Mouse (Mus musculus) activated CD4-positive, CD25-positive, alpha-beta regulatory T cell (primary cell): ENCODE results near the gene Fgfr1op2. TPM values are rescaled to one million over a fixed set of nuclear protein-coding genes. Genes with fewer than 3 reads are reported as not detected.

ENCODE experiments used
- polyA plus RNA-seq, 2 experiments: library from polyadenylated mRNA; unstranded; fragments of 100-300 nt; shearing (Covaris generic); gene quantifications; one replicate each; pipeline ENCODE4 v1.2.1; 2017

The Fgfr1op2 gene
- 100 to 1,000 TPM; 165 to 209 TPM for polyA plus RNA-seq

DNA sequence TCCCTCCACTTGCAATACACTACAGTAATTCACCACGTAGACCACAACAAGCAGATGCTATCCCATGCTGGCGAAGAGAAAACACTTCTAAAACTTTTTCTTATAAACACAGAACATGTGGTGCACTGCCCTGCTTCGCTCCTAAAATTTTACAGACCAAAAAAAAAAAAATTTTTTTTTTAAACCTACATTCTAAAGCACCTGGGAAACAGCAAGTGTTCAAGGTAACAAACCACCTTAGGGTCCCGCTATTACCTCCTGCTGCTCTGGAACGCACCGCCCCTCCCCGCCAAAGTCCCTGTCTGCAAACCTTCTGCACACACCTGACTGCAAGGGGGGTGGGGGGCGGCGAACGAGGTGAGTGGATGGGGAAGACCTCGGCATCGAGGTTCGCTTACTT is at the start of gene Fgfr1op2:
Gene Fgfr1op2 (plus strand): TSS at position 301 of the 400 bp plus-strand sequence.

DNA sequence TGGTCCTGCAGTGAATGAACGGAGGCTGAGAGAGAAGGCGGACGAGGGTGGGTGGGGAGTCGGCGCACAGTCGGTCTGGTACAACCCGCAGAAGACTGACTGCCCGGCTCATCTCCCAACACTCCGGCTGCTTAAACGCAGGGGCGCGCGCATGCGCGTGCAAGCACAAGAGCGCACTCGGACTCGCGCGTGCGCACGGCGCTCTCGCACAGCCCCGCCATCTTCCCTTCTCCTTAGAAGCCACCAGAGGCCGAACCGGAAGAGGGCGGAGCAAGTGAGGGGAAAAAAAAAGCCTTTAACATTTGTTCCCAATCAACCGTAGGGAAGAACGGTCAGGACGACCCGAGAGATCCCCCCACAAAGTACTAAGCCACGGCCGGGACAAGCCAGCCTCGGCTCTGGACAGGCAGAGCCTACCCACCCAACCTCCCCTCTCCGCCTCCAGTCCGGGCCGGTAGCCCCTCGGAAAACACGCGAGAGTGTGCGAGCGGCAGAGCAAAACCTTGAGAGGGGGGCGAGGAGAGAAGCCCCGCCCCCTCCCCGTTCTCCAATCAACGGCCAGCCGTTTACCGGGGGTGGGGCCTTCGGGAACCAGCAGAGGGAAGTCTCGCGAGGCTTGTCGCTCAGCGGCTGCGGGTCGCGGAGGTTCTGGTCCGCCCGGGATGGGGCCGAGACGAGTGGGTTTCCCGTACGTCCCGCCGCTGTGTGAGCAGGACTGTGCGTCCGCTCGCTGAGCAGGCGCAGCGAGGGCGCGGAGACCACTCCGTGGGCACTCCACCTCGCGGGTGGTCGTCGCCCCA is 507 bp downstream of the Fgfr1op2 start, which contains the start of gene Ints13:
Gene Ints13 (minus strand): TSS at position 526 of the 800 bp plus-strand sequence.

DNA sequence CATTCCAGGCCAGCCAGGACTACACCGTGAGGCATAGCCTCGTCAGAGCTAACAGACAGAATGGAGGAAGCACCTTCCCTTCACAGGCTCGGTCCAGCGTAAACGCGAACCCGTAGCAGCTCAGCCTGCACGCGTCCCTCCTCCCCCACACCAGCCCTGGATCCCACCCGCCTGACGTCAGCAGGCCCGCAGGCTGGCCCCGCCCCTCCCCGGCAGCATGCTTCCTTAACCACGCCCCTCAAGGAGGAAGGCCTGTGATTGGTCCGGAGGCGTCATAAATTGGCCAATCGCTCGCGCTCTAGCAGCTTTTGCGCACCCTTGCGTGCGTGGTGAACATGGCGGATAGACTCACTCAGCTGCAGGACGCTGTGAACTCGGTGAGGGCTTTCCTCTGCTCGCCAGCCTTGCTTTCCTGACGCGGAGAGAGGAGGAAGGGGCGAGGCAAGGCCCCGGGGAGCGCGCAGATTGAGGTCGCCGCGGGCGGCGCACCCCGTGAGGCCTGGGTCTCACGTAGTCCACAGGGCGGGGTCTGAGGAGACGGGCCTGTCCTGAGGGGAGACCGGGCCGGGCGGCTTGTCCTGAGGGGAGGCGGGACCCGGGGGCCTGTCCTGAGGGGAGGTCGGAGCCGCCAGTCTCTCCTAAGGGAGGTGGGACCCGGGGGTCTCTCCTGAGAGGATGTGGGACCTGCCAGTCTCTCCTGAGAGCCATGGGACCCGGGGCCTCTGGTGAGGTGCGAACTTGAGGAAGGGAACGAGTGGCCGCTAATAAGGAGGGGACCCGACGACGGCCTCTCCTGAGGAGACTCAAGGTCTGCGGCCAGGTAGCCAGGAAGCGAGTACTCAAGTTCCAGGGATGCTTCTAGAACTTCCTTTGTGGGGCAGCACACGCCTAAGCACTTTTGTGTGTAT is 65.5 kb downstream of the Fgfr1op2 start, which contains the start of the genes Med21 and Tm7sf3:
Gene Med21 (plus strand): TSS at position 272 of the 908 bp plus-strand sequence.
Gene Tm7sf3 (minus strand): TSS at position 549 of the 908 bp plus-strand sequence.

Other genes with a start within 250 kb of the Fgfr1op2 start
- gene Itpr2, start 75.0 kb upstream of the Fgfr1op2 start, polyA plus RNA-seq, result 100 to 1,000 TPM; 151 to 172 TPM
- gene Ints13, start 632 bp downstream of the Fgfr1op2 start, polyA plus RNA-seq, result 10 to 100 TPM; 84.4 to 92.4 TPM
- gene Med21, start 65.3 kb downstream of the Fgfr1op2 start, polyA plus RNA-seq, result 10 to 100 TPM; 80.1 to 81.1 TPM
- gene Tm7sf3, start 65.6 kb downstream of the Fgfr1op2 start, polyA plus RNA-seq, result 10 to 100 TPM; 19.0 to 28.6 TPM
- gene Stk38l, start 147.8 kb downstream of the Fgfr1op2 start, polyA plus RNA-seq, result 10 to 100 TPM in 1 of 2 experiments, 1 to 10 TPM in 1; 5.5 to 13.2 TPM
- gene Arntl2, start 218.9 kb downstream of the Fgfr1op2 start, polyA plus RNA-seq, result under 1 TPM; 0.21 to 0.47 TPM